Mouse (Mus musculus) left cerebral cortex, adult 8-10 months (tissue): ENCODE results near the gene Cdh24. TPM values are rescaled to one million over a fixed set of nuclear protein-coding genes. Genes with fewer than 3 reads are reported as not detected.
"Not testable (repeated sequence)": the region's sequence is repeated elsewhere in the genome, so short reads cannot be mapped to it uniquely, and the experiment has no call there.

Source experiments
- DNase-seq, 2 experiments: peaks; one replicate each; pipeline ENCODE4 v3.0.0; 2022; ENCODE audit warnings: low spot score in 2 of 2
- total RNA-seq, 4 experiments: library from RNA; stranded (reverse); gene quantifications; 2 replicates each; pipeline ENCODE4 v1.2.4; 2022

Gene Cdh24
- total RNA-seq, 4 experiments from 2014 or later, result 7.5 to 8.1 (median 7.8) TPM

- no peak for DNase-seq
Measured at GRCm38 (mm10) chr14:54643011-54643410, 1.8 kb upstream of the Cdh24 start.

GRCm38 (mm10) chr14:54642224-54642944 lies 1.2 kb upstream of the Cdh24 start:
- DNase-seq, result no peak

GRCm38 (mm10) chr14:54640946-54641304 lies 239 bp downstream of the Cdh24 start, which contains the start of gene Gm17606:
Gene Gm17606 (plus strand): TSS chr14:54640952.
- no peak for DNase-seq

GRCm38 (mm10) chr14:54640121-54640520 lies 1.0 kb downstream of the Cdh24 start:
- DNase-seq, result no peak

- DNase-seq, result peak in 1 of 2 experiments; percentile 38
Measured at GRCm38 (mm10) chr14:54638210-54638609, 3.0 kb downstream of the Cdh24 start.

GRCm38 (mm10) chr14:54636954-54637353 lies 4.2 kb downstream of the Cdh24 start:
- no peak for DNase-seq

- DNase-seq, result no peak
Measured at GRCm38 (mm10) chr14:54634182-54634581, 7.0 kb downstream of the Cdh24 start.

- DNase-seq, result no peak
Measured at GRCm38 (mm10) chr14:54632252-54632651, 8.9 kb downstream of the Cdh24 start.

GRCm38 (mm10) chr14:54631240-54631599 lies 9.9 kb downstream of the Cdh24 start:
- DNase-seq, result no peak

- no peak for DNase-seq
Measured at GRCm38 (mm10) chr14:54630583-54631239, 10.5 kb downstream of the Cdh24 start.

- DNase-seq, result no peak
Measured at GRCm38 (mm10) chr14:54629797-54630196, 11.4 kb downstream of the Cdh24 start.

- no peak for DNase-seq
Measured at GRCm38 (mm10) chr14:54628103-54628502, 13.1 kb downstream of the Cdh24 start.

GRCm38 (mm10) chr14:54624976-54625375 lies 16.2 kb downstream of the Cdh24 start:
- peak in 1 of 2 experiments; percentile 33 for DNase-seq

- DNase-seq, result no peak
Measured at GRCm38 (mm10) chr14:54623334-54623733, 17.8 kb downstream of the Cdh24 start.

- no peak for DNase-seq
Measured at GRCm38 (mm10) chr14:54621133-54621532, 20.0 kb downstream of the Cdh24 start, which contains the start of gene Psmb11. Gene Psmb11 (plus strand): TSS chr14:54621433.

GRCm38 (mm10) chr14:54617897-54618365 lies 23.2 kb downstream of the Cdh24 start, which contains the start of gene Psmb5:
Gene Psmb5 (minus strand): TSS chr14:54618022.
- peak; percentile 88 to 93 for DNase-seq

- no peak for DNase-seq
Measured at GRCm38 (mm10) chr14:54617152-54617896, 23.8 kb downstream of the Cdh24 start.

- DNase-seq, result no peak
Measured at GRCm38 (mm10) chr14:54616226-54616825, 24.8 kb downstream of the Cdh24 start.

GRCm38 (mm10) chr14:54614130-54614529 lies 27.0 kb downstream of the Cdh24 start:
- DNase-seq, result not testable (repeated sequence)

- DNase-seq, result peak in 1 of 2 experiments; percentile 63
Measured at GRCm38 (mm10) chr14:54610648-54611047, 30.5 kb downstream of the Cdh24 start.

GRCm38 (mm10) chr14:54609962-54610361 lies 31.2 kb downstream of the Cdh24 start:
- DNase-seq, result no peak
